Mouse (Mus musculus): ENCODE results near the gene Nanog.

Nanog gene

DNA sequence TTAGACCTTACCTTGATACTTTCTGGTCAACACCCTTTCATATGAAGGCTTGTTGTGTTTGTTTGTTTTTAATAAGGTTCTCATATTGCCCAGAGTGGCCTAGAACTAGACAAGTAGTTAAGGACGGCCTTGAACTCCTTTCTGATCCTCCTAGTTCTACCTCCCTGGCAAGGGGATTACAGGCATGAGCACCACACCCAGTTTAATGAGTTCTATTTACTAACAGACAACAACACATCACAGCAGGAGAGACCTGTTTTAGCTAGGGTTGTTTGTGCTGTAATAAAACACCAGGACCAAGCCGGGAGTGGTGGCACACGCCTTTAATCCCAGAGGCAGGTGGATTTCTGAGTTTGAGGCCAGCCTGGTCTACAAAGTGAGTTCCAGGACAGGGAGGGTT, 55.2 kb downstream of the Nanog start:
- no peak for DNase-seq (ENCODE audit: low spot score)

DNA sequence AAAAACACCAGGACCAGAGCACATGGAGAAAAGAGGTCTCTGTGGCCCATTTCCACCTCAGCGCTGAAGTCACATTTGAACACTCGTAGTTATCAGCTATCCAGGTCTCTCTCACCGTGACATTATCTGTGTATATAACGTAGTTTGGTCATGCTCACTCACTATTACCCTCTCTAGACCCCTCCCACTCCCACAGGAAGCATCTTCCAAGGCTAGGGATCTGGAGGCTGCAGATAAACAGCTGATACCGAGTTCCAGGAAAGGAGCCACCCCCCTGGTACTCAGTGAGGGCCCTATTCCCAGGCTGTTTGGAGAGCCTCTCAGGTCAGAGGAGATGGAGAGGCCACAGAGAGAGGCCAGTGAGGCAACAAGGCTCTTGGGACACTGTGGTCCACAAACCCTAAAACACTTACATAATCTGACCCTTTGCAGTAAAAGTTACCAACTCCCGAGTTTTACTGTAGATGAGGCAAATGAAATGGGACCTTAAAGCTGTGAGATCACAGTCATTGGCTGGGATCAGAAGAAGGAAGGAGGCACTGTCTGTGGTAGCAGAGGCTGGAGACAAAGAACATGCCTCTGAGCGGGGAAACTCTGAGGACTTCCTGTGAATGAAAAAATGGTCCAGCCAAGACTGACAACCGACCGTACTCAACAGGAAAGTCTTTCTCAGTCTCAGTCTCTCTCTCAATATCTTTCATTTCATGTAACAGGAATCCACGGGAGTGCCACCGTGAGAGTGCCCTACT, 55.8 kb downstream of the Nanog start:
- no peak for DNase-seq (ENCODE audit: low spot score)

DNA sequence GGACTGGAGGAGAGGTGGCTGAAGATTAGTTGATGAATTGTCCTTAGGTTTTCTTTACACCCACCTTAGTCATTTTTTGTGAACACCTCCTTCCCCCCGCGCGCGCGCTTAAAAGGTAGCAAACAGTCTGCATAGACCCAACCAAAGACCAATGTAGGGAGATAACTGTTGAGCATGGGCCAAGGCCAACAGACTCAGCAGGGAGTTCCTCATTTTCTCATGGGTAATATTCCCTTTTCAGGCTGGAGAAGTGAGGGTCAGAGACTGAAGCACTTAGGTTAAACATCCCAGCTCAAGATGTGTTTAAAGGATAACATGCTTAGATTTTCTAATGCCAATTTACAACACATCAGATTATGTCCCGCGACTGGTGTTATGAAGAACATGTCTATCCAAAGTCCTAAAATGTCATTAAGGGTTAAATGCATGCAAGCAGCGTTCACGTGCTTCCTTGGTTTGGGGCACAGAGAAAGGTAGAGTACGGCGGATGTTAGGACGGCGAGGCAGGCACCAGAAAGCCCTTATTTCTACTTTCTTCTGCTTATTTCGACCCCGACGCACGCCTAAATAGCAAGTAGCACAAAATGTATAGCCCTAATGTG, 56.7 kb downstream of the Nanog start:
- DNase-seq (ENCODE audit: low spot score) = no peak
